Mouse (Mus musculus): ENCODE measurements around the gene Gpr45.

- no peak for TF ChIP-seq POLR2A (IDR thresholded peaks at IDR 0.05; ENCODE audit: low read depth, low read length)
- no peak for TF ChIP-seq CTCF (IDR thresholded peaks at IDR 0.05; ENCODE audit: extremely low read depth, insufficient read length, insufficient replicate concordance, low read depth, low read length)
These were observed 28.7 kb upstream of the Gpr45 start for GRCm38 (mm10) chr1:42923924-42924323.
